Mouse (Mus musculus) G1E (cell line): ENCODE measurements around the gene Prkca.

Experiments used
- CTCF ChIP-seq: IDR thresholded peaks from 2 replicates; pipeline ENCODE4 v1.5.1; 2012; ENCODE audit warnings: low read depth, low read length, inconsistent platforms, mixed read lengths
- TAL1 ChIP-seq: conservative IDR thresholded peaks from 2 replicates; pipeline ENCODE4 v1.6.1; 2012; ENCODE audit warnings: low read depth, low read length, inconsistent platforms, mixed read lengths

DNA sequence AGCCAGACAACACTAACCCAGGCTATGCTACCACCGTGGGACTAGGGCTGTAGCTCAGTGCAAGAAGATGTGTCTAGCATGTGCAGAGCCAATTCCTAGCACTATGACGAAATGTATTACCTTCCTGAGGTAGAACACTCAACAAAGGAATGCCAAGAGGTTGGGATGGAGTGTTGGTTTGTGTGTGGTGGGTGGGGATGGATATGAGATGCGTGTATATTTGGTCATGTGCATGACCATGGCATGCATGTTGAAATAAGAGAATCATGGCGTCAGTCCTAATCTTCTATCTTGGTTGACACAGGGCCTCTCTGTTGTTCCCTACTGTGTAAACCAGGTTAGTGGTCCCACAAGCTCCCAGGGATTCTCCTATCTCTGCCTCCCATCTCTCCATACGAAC is 225.5 kb downstream of the Prkca start:
- TF ChIP-seq CTCF (no peak), TAL1 (no peak)
